Mouse (Mus musculus) E14TG2a.4 (cell line): Measurements from ENCODE around the gene Tmtc3.

Experiments
- CTCF ChIP-seq: conservative IDR thresholded peaks from 2 replicates; pipeline ENCODE4 v1.5.1; 2014; ENCODE audit warnings: low read length
- POU5F1 ChIP-seq: IDR thresholded peaks from 2 replicates; pipeline ENCODE4 v1.6.1; 2014; ENCODE audit warnings: low read length, borderline replicate concordance

GRCm38 (mm10) chr10:100487097-100487978 lies at the start of gene Tmtc3, which contains the start of gene Cep290:
- TF ChIP-seq CTCF (no peak), POU5F1 (no peak)
